Mouse (Mus musculus) Patski (cell line): ENCODE data around the gene Farp1. TPM values are rescaled to one million over a fixed set of nuclear protein-coding genes. Genes with fewer than 3 reads are reported as not detected.

Experiments
- ATAC-seq: fragments of 100-300 bp; one replicate; pipeline ENCODE4 v1.8.0; 2021
- CTCF ChIA-PET: fragments of 350-600 bp; sonication (Branson Sonifier 250); formaldehyde crosslinking; loops from one replicate; lab custom pipeline; 2022; ENCODE audit warnings: inconsistent platforms; lab: Charles Lee
- POLR2A ChIA-PET: fragments of 350-600 bp; sonication (Branson Sonifier 250); formaldehyde crosslinking; loops from one replicate; lab custom pipeline; 2022; ENCODE audit warnings: antibody characterized with exemption, inconsistent platforms; lab: Charles Lee
- DNase-seq: peaks from one replicate; pipeline ENCODE4 v3.0.0-alpha.2; 2011; ENCODE audit warnings: low read depth, low spot score
- H3K27me3 ChIP-seq: fragments of 371-371 bp; one replicate; pipeline ENCODE4 v1.5.1; 2021
- CTCF ChIP-seq: fragments of 100-300 bp; IDR thresholded peaks from one replicate; pipeline ENCODE4 v1.5.1; 2021
- in situ Hi-C: fragments of 300-500 bp; cut with MboI; formaldehyde crosslinking; loops from 3 replicates; pipeline ENCODE4 v1.11.1; 2018; ENCODE audit warnings: low pct_unique_long_range_greater_than_20kb, mixed read lengths
- polyA plus RNA-seq: library from polyadenylated mRNA; unstranded; gene quantifications from one replicate; pipeline ENCODE4 v1.2.3, GENCODE M21; 2021

Gene Farp1
- polyA plus RNA-seq, 1 experiment from 2014 or later, result 96.8 TPM

DNA sequence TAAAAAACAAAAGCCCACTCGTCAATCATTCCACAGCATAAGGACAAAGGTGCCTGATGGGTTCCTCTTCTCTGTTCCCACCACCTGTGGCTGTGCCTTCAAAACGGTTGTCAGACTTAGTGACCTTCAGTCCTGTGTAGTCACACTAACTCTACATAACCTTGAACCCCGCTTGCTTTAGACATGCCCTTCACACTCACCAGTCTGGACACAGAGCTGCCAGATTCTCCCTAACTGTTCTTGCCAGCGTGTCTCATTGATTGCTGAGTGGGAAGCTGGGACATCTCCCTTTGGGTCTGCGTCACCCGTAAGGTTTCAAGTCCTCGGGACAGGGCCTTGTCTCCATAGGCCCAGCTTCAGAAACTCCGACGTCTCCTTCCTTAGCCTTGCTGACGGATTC is 217.5 kb downstream of the Farp1 start:
- no peaks in the 10 kb centered on the region for H3K27me3 ChIP-seq
- in situ Hi-C loops, result loop anchor here (10.0 kb wide), 1 partner anchor 218 kb away; the partner anchor contains the start of gene Farp1
- TF ChIP-seq CTCF, result no peak
- CTCF ChIA-PET, result interaction anchor here (0.8 to 1.2 kb wide), 3 partner anchors 27 to 218 kb away, joined by 3 read pairs; partner anchors contain the start of gene Farp1
- POLR2A ChIA-PET, result no interaction called here
- DNase-seq (no peak), ATAC-seq (no peak)

DNA sequence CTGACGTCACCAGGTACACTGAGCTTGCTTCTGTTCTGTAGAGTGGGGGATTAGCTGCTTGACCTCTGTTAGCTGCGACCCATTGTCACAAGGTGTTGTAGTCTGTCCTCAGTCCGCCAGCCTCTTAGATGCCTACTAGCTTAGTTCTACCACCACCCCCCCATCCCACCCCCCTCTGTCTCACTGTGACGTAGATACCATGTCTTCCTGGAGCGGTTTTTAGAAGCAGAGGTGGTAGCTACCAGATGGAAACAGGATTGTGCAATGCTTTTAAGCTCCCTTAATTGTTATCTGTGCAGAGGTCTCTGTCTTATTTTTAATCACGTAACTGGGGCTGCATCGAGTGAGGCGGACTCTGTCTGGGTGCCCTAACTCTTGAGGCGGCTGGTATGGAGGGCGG is 219.9 kb downstream of the Farp1 start:
- ChIA-PET CTCF (interaction anchor here (1.7 kb wide), 1 partner anchor 9 kb away, joined by 10 read pairs; no protein-coding TSS in a partner anchor), POLR2A (no interaction called here)
- TF ChIP-seq CTCF, result no peak
- ATAC-seq (no peak), DNase-seq (no peak)
- no peaks in the 10 kb centered on the region for H3K27me3 ChIP-seq
- in situ Hi-C loops, result loop anchor here (10.0 kb wide), 1 partner anchor 220 kb away; the partner anchor contains the start of gene Farp1

DNA sequence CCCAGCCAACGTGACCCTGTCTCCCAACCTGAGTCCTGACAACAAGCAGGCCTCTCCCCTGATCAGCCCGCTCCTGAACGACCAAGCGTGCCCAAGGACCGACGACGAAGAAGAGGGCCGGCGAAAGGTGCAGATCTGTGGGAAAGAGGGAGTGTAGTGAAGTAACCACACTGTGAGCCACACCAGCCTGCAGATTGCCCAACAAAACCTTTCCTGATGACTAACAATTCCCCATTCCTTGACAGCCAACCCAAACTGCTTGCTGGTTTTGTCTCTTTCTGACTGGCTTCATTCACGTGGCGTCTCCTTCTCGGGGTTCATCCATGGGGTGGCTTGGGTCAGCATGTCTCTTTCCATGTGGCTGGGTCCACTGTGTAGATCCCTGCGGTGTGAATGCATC is 220.5 kb downstream of the Farp1 start:
- ATAC-seq, result no peak
- no peak for TF ChIP-seq CTCF
- DNase-seq, result no peak
- in situ Hi-C loops, result loop anchor here (10.0 kb wide), 1 partner anchor 221 kb away; the partner anchor contains the start of gene Farp1
- ChIA-PET CTCF (interaction anchor here (1.7 kb wide), 1 partner anchor 10 kb away, joined by 10 read pairs; no protein-coding TSS in a partner anchor), POLR2A (no interaction called here)
- H3K27me3 ChIP-seq, result no peaks in the 10 kb centered on the region

GRCm38 (mm10) chr14:121256896-121257295 is 221.9 kb downstream of the Farp1 start:
- in situ Hi-C loops, result loop anchor here (10.0 kb wide), 1 partner anchor 222 kb away; the partner anchor contains the start of gene Farp1
- H3K27me3 ChIP-seq, result no peaks in the 10 kb centered on the region
- DNase-seq, result no peak
- TF ChIP-seq CTCF, result no peak
- POLR2A ChIA-PET, result no interaction called here
- ATAC-seq, result no peak
- CTCF ChIA-PET, result no interaction called here

DNA sequence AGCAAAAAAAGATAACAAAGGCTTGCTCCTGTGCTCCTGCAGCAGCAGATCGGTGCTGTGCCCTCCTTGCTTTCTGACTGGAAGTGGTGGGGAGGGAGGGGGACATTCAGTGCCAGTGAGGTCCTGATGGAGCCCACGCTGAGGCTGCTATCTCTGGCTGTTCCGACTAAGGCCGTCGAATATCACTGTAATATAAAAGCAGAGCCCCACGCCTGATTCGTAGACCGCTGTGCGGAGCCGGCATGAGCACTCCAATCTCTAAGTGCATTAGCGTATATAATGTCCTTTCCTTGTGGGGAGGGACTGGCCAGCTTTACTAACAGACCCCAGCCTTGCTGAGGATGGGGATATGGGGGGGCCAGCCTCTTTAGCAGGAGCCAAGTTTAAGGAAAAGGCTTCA is 224.3 kb downstream of the Farp1 start:
- POLR2A ChIA-PET, result interaction anchor here (0.5 to 1.8 kb wide), 2 partner anchors 11 to 12 kb away, joined by 5 to 11 read pairs; no protein-coding TSS in a partner anchor
- CTCF ChIA-PET, result interaction anchor here (0.9 to 2.4 kb wide), 15 partner anchors 9 to 427 kb away, joined by 3 to 16 read pairs (median 3); partner anchors contain the start of gene Farp1

GRCm38 (mm10) chr14:121259789-121260188 is 224.8 kb downstream of the Farp1 start:
- ChIA-PET POLR2A (interaction anchor here (0.5 to 1.8 kb wide), 2 partner anchors 11 to 12 kb away, joined by 5 to 11 read pairs; no protein-coding TSS in a partner anchor), CTCF (interaction anchor here (0.9 to 2.4 kb wide), 15 partner anchors 9 to 428 kb away, joined by 3 to 16 read pairs (median 3); partner anchors contain the start of gene Farp1)
- DNase-seq (no peak), ATAC-seq (no peak)
- H3K27me3 ChIP-seq, result no peaks in the 10 kb centered on the region
- in situ Hi-C loops, result loop anchor here (10.0 kb wide), 1 partner anchor 225 kb away; the partner anchor contains the start of gene Farp1
- no peak for TF ChIP-seq CTCF

More for the DNA sequence above, 224.3 kb downstream of the Farp1 start:
- DNase-seq (no peak), ATAC-seq (no peak)
- in situ Hi-C loops, result loop anchor here (10.0 kb wide), 1 partner anchor 225 kb away; the partner anchor contains the start of gene Farp1
- no peaks in the 10 kb centered on the region for H3K27me3 ChIP-seq
- TF ChIP-seq CTCF, result no peak

- ATAC-seq (no peak), DNase-seq (no peak)
- in situ Hi-C loops, result no loop called here
- TF ChIP-seq CTCF, result no peak
- POLR2A ChIA-PET, result no interaction called here
- H3K27me3 ChIP-seq, result no peaks in the 10 kb centered on the region
- CTCF ChIA-PET, result interaction anchor here (1.4 kb wide), 1 partner anchor 194 kb away, joined by 5 read pairs; no protein-coding TSS in a partner anchor
Observed at GRCm38 (mm10) chr14:121261229-121261879, 226.4 kb downstream of the Farp1 start.

GRCm38 (mm10) chr14:121262606-121263005 is 227.6 kb downstream of the Farp1 start:
- TF ChIP-seq CTCF, result no peak
- POLR2A ChIA-PET, result no interaction called here
- ATAC-seq, result no peak
- H3K27me3 ChIP-seq, result no peaks in the 10 kb centered on the region
- in situ Hi-C loops, result no loop called here
- CTCF ChIA-PET, result interaction anchor here (1.1 to 1.4 kb wide), 2 partner anchors 16 to 193 kb away, joined by 3 to 5 read pairs; no protein-coding TSS in a partner anchor
- no peak for DNase-seq

GRCm38 (mm10) chr14:121263912-121264311 is 228.9 kb downstream of the Farp1 start:
- ChIA-PET CTCF (interaction anchor here (1.3 kb wide), 1 partner anchor 9 kb away, joined by 3 read pairs; no protein-coding TSS in a partner anchor), POLR2A (no interaction called here)
- H3K27me3 ChIP-seq, result no peaks in the 10 kb centered on the region
- DNase-seq (no peak), ATAC-seq (no peak)
- in situ Hi-C loops, result no loop called here
- no peak for TF ChIP-seq CTCF

DNA sequence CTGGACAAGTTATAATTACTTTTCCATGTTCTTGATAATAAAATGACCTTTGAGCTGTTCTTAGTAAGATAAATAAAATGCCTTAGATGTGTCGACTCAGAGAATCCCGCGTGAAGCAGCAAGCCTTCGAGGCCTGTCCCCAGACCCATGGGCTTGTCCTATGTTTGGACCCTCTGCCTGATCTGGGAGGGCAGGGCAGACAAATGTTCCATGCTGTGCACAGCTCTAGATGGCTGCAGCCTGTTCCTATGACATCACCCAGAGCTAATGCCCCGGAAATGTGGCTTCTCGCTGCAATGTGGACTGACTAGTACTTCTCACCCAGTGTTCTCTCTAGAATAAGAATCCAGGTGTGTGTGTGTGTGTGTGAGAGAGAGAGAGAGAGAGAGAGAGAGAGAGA is 229.5 kb downstream of the Farp1 start:
- ATAC-seq (no peak), DNase-seq (no peak)
- CTCF ChIA-PET, result interaction anchor here (1.3 kb wide), 1 partner anchor 9 kb away, joined by 3 read pairs; no protein-coding TSS in a partner anchor
- TF ChIP-seq CTCF, result no peak
- POLR2A ChIA-PET, result no interaction called here
- in situ Hi-C loops, result no loop called here
- no peaks in the 10 kb centered on the region for H3K27me3 ChIP-seq
